Mouse (Mus musculus): ENCODE measurements at regions not wholly inside any gene's neighbourhood (a gene's known extent, or its start where the extent isn't known, plus 50 kb on each side); places are given as distances from the start of the nearest gene placed in this dataset.

DNA sequence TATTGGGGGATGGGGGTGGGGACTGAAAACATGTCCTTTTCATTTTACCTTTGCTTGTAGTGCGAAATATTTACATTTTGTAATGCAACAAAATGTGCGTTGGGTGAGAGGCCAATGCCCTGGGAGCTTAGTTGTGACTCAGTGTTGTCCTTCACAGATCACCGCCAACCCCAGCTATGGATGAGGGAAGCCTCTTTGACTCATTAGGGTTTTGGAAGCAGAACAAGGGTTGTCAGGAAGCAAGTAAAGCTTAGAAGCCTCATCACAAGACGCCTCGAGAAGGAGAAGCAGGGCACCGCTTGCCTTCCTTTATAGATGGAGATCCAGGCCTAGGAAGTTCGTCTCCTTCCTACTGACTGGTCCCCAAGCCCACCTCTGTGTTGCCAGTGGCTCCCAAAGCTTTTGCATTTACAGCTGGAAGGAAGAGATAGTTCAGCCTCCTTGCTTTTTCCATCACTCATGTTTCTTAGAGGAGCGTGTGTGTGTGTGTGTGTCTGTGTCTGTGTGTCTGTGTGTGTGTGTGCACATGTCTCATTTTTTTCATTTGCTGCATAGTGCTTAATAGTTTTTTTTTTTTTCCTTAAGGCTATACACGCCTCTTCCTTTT is 1297.2 kb upstream of the A1bg start:
- no peak for DNase-seq (ENCODE audit: low spot score)

- no peak for DNase-seq (ENCODE audit: low spot score)
These were observed 1295.7 kb upstream of the A1bg start for GRCm38 (mm10) chr15:62218346-62219080.

DNA sequence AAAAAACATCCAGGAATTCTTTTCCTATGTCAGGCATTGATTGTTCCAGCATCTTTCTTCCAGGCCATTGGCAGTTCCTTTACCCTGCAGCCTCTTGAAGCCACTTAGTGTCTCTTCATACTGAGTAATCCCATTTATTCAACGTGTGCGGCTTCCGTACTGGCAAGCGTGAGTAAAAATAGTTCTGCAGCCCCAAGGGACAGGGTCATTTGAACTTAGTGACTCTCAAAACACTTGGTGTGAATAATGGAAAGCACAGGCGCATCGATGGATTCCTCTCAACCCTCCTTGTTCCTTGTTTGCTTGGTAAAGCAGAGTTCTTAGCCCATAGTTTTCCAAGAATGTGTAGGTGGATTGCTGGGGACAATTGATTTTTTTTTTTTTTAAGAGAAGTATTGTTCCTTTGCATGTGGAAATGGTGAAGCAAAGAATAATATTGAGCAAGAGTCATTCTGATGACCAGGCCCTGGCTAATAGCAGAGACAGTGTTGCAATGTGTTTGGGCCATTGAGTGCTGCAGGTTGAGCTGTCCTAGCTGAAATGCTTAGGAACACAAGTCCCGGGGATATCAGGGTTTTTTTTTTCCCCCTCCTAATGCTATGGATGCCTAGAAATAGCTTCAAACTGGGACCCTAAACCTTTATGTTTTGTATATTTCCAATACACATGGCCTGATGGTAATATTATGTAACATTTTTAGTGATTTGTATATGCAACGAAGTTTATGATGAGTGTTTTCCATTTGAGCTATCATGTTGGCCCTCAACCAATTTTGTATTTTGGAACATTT is 1294.1 kb upstream of the A1bg start:
- DNase-seq (ENCODE audit: low spot score) = no peak

- DNase-seq (ENCODE audit: low spot score) = no peak
These were observed 1293.0 kb upstream of the A1bg start for GRCm38 (mm10) chr15:62215616-62216398.

- DNase-seq (ENCODE audit: low spot score) = no peak
These were observed 1291.5 kb upstream of the A1bg start for GRCm38 (mm10) chr15:62214300-62214699.

GRCm38 (mm10) chr15:62212283-62212910 is 1289.6 kb upstream of the A1bg start:
- DNase-seq (ENCODE audit: low spot score) = no peak

GRCm38 (mm10) chr15:62209881-62210481 is 1287.2 kb upstream of the A1bg start:
- DNase-seq (ENCODE audit: low spot score) = no peak

DNA sequence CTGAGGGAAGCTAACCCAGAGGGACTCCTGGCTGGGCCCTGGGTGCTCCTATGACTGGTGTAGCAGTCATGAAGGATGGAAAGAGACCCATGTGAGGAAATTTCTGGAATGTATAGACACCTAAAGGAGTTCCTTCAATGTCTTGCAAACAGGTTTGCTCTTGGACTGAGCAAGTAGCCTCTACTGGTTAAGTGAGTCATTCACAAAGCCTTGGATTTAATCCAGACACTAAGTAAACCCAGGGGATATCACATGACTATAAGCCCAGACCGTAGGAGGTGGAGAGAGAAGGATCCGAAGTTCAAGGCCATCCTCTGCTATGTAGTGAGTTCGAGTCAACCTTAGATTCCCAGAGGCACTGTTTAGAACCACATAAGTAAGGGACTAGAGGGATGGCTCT is 1286.5 kb upstream of the A1bg start:
- no peak for DNase-seq (ENCODE audit: low spot score)

DNA sequence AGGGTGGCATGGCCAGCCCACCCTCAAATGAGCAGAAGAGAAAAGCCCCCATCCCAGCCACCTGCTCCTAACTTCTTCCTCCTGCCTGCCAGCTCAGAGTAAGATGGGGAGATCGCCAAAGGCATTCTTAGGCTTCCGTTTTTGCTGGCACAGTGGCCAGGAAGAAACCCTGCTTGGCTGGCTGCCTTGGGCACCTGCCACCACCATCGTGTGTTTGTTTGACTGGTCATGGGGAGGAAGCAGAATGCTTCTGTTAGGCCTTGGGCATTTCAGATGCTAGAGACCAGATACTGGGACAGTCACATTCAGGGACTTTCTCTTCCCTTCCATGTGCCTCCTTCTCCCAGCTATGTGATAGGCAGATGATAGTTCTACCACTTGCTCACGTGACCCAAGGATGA is 1283.7 kb upstream of the A1bg start:
- no peak for DNase-seq (ENCODE audit: low spot score)

DNA sequence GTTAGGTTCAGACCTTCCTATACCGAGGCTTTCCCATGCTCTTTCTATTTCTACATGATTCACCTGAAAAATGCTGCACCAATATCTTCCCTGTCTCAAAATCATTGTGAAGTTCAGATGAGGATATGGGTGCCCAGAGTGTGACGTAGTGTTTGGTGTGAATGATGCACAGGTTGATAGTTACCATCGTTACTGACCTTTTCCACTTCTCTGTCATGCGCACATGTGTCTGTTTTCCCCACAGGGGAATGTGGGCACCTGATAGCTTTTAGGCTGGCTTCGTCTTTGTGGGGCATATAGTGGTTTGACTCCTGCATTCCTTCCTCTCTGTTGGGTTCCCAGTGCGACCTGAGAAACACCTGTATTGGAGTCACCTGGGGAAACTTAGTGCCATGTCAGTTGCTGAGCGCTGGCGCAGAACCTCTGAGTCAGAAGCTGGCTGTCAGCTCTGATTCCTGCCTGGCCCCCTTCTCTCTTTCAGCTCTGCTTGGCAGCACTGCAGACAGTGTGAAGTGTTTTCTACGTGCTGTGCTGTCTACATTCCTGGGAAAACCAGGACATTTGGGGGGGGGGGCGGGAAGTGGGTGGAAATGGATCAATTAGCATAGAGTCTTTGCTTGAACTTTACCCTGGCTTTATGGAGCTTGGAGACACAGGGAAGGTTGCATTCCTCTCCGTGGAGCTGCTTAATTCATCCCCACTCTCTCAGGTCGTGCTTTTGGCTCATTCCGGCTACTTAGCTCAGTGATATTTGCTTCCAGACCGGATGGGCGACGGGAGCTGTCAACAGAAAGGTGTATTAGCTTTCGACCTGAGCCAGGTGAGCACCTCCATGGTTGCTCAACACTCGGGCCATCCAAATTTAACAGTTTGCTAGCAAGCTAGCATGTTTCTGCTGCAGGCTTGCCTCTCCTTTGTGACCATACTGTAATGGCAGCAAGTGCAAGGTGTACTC is 1281.4 kb upstream of the A1bg start:
- no peak for DNase-seq (ENCODE audit: low spot score)

DNA sequence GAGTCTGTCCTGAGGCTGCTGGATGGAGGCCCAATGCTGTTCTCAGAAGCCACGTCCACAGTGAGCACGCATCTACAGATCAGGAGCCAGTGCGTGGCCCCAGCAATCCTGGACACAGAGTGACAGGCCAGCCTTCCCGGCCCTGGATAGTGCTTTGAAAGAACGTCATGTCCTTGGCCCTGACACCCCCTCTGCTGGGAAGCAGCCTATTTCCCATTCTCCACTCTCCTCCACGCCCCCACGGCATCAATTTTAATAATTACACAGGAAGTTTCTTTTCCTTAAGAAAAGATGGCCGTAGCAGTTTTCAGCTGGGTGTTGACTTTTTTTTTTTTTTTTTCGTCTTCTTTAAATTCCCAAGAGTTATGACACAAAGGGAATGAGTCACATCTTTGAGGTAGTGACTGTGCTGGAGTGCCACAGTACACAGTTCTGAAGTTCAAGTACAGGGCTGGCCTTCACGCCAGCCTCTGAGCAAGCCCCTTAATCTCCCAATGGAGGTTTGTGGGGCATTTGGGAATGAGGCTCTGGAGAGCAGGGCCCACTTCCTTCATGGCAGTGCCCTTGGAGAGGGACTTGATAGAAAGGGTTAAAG is 1280.1 kb upstream of the A1bg start:
- DNase-seq (ENCODE audit: low spot score) = no peak

DNA sequence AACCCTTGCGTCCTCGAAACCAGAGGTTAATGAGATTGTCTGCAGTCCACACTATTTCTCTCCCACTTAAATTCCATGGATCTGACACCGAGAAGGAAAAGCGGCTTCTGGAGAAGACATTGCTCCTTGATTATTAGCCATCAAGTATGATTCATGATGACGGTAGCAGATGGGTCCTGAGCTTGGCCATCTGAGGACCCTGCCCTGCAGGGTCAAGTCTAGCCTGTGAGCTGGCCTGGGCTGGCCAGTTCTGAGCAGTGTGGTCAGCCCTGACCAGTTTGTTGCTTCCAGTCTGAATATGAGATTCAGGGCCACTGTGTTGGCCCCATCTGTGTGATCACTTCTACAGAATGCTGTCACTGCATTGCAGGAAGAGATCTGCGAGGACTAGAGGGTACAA is 1275.9 kb upstream of the A1bg start:
- DNase-seq (ENCODE audit: low spot score) = no peak

DNA sequence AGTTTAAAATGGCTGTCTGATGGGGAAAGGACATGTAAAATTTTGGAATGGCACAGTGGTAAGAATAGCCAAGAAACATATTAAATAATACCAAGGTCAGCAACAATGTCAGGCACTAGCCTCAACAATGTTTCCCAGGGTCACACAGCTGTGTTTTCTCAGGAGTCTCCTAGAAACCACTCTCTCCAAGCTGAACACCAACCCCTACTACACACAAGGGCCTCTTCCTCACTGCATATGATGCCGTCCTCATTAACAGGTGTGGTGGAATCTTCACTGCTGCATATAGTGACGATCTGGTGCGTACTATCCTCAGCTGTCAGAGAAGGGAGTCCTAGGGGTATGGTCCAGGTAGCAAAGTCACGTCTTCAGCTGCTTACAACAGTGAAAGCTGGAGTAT is 1275.4 kb upstream of the A1bg start:
- DNase-seq (ENCODE audit: low spot score) = no peak

- DNase-seq (ENCODE audit: low spot score) = no peak
These were observed 1272.6 kb upstream of the A1bg start for GRCm38 (mm10) chr15:62195440-62195839.

DNA sequence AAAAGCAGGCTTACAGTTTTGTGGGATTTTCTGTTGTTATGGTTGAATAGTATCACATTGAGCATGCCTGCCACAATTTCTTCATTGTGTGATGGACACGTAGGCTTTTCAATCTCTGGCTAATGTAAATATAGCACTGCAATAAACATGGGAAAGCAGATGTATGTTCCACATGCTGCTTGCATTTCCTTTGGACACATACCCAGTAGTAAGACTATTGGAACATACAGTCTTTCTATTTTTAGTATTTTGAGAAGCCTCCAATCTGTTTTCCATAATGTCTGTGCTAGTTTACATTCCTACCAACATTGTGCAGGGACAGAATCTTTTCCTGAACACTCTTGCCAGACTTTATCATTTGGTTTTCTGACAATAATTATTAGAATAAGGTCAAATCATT is 1269.9 kb upstream of the A1bg start:
- DNase-seq (ENCODE audit: low spot score) = no peak

- no peak for DNase-seq (ENCODE audit: low spot score)
These were observed 1268.8 kb upstream of the A1bg start for GRCm38 (mm10) chr15:62191641-62192040.

DNA sequence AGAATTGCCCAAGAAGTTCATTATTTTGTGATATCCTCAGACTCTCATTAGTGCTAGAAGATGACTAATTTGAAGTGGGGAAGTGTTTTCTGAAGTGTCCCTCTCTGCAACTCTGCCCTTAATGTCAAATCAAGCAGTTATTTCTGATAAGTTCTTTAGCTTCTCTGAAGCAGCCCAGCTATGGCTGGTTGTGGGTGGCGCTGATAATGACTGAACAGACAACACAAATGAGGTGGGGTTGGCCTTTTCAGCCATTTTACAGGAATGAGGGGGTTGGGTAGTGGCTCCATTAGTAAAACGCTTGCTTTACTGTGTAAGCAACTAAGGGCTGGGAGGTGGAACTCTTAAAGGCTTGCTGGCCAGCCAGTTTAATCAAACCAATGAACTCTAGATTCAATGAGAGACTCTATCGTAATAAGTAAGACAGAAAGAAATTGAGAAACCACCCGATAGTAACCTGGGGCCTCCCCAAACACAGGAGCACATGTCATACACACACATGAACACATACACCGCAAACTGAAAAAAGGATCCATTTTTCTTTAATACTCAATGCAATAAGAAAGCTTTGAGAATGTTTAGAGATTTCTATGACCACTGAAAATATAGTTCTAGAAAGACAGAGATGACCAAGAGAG is 1268.3 kb upstream of the A1bg start:
- no peak for DNase-seq (ENCODE audit: low spot score)

GRCm38 (mm10) chr15:62190224-62190910 is 1267.6 kb upstream of the A1bg start:
- DNase-seq (ENCODE audit: low spot score) = no peak
